9 mouse cellular contexts compared by ENCODE assay signal in genomic region chr1:164798471-164798922, GRCm38 (mm10). TPM values are rescaled to one million over a fixed set of nuclear protein-coding genes. Genes with fewer than 3 reads are reported as not detected.
DNase-seq lines count a peak whose midpoint lies in the region; ATAC-seq and TF ChIP-seq lines count a peak whose summit lies in the region.
"Had no signal": no experiment of that assay in that cellular context is flagged by ENCODE, and none has a peak within 500 bp of the region (broad histone marks: within the 10 kb centered on the region; RNA-seq: fewer than 3 reads in every experiment).

No protein-coding gene starts in this region.

- ATAC-seq in monocyte, adult 5-6 weeks (replicated peaks; ENCODE audit: insufficient number of reproducible peaks, low FRiP score, low TSS enrichment, poor library complexity, severe bottlenecking): no peak

- H3K4me3 ChIP-seq in layer of hippocampus, adult 2 months: no peak overlapping the region

- peak overlapping the region; percentile 46; the same call in 1 of the 2 replicates for H3K27ac ChIP-seq in layer of hippocampus, adult 2 months
- H3K27ac ChIP-seq: kidney, postnatal 0 days had no signal

- no peak for TF ChIP-seq CTCF in layer of hippocampus, adult 2 months (conservative IDR thresholded peaks at IDR 0.05)

- intact Hi-C loops in heart, postnatal 36 days (cut with DNase I): no loop called here

- DNase-seq in layer of hippocampus, adult 2 months (ENCODE audit: low spot score in 2 of 2): no peak
- DNase-seq in layer of hippocampus, adult 11-12 months (ENCODE audit: low spot score): no peak
- peak; percentile 64 for DNase-seq in fibroblast of lung, adult 2 months (ENCODE audit: low read depth)
- DNase-seq in heart, postnatal 36 days: peak; percentile 40 to 43
- peak; percentile 2 for DNase-seq in retina, embryonic 14.5 days (ENCODE audit: low spot score)
- no peak for DNase-seq in thymus, adult 18-20 months
- DNase-seq in left cerebral cortex, adult 18-20 months (ENCODE audit: low spot score in 2 of 2): no peak

RNA-seq across cellular contexts. Expression of gene Dpt, which starts 2.1 kb away (rescaled TPM):
- total RNA-seq in layer of hippocampus, adult 2 months (2021): not detected
- 100 to 1,000 TPM; 109 TPM for total RNA-seq in heart, postnatal 36 days (2021)
- total RNA-seq in monocyte, adult 5-6 weeks (2017): not detected in 3 replicates
- total RNA-seq in left cerebral cortex, adult 18-20 months (2021): not detected

Comparison
In these comparisons a context has a peak if more than half of its experiments do, and no peak if none do; other contexts are left out.
1. DNase-seq: peak in fibroblast of lung, adult 2 months (single experiment), heart, postnatal 36 days (2 of 2) and retina, embryonic 14.5 days (single experiment); none in layer of hippocampus, adult 2 months (0 of 2), layer of hippocampus, adult 11-12 months (single experiment), thymus, adult 18-20 months (0 of 2) and left cerebral cortex, adult 18-20 months (0 of 2).
2. RNA of gene Dpt, which starts 2.1 kb away (total RNA-seq): 109 TPM in heart, postnatal 36 days; not detected in left cerebral cortex, adult 18-20 months, not detected in layer of hippocampus, adult 2 months and not detected in monocyte, adult 5-6 weeks; every median in the first group is over 10 times any median in the second.